Mouse (Mus musculus): Measurements from ENCODE around the gene Hoxc12.

DNA sequence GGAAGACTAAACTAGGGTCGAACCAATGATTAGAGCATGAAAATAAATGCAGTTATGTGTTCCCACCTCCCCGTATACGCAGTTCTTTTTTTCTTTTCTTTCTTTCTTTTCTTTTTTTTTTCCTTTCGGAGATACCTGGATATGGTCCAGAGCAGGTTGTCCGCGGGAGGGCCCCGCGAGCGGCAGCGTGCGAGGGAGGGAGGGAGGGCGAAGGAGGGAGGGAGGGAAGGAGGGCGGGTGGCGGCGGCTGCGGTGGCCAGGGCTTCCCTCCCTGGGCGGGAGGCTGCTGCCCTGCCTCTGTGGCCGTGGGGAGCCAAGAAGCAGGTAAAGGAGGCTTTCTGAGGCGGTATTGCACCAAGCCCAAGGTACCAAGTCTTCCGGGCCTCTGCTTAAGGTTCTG lies 39.6 kb downstream of the Hoxc12 start, which contains the start of gene Hoxc9:
- no peak for TF ChIP-seq TAL1 (IDR thresholded peaks at IDR 0.05; ENCODE audit: low read length)
- no peak for TF ChIP-seq GATA1 (IDR thresholded peaks at IDR 0.05; ENCODE audit: low read length)

All from erythroblast, embryonic 14.5 days (primary cell).